Mouse (Mus musculus): Measurements from ENCODE around the gene Xxylt1.

Gene Xxylt1

GRCm38 (mm10) chr16:30992568-30992967 is 88.7 kb downstream of the Xxylt1 start:
- DNase-seq (ENCODE audit: low spot score in 2 of 2) = no peak

GRCm38 (mm10) chr16:30990661-30991060 is 90.6 kb downstream of the Xxylt1 start:
- DNase-seq (ENCODE audit: low spot score in 2 of 2) = no peak

GRCm38 (mm10) chr16:30988225-30988624 is 93.0 kb downstream of the Xxylt1 start:
- no peak for DNase-seq (ENCODE audit: low spot score in 2 of 2)

GRCm38 (mm10) chr16:30987684-30988083 is 93.5 kb downstream of the Xxylt1 start:
- DNase-seq (ENCODE audit: low spot score in 2 of 2) = no peak

- DNase-seq (ENCODE audit: low spot score in 2 of 2) = no peak
Measured at GRCm38 (mm10) chr16:30984826-30985545, 96.2 kb downstream of the Xxylt1 start.

- peak in 1 of 2 experiments; percentile 45 for DNase-seq (ENCODE audit: low spot score in 2 of 2)
Measured at GRCm38 (mm10) chr16:30984101-30984500, 97.1 kb downstream of the Xxylt1 start.

- peak; percentile 62 to 77 for DNase-seq (ENCODE audit: low spot score in 2 of 2)
Measured at GRCm38 (mm10) chr16:30983699-30984098, 97.5 kb downstream of the Xxylt1 start.

- DNase-seq (ENCODE audit: low spot score in 2 of 2) = no peak
Measured at GRCm38 (mm10) chr16:30983281-30983680, 98.0 kb downstream of the Xxylt1 start.

- peak in 1 of 2 experiments; percentile 41 for DNase-seq (ENCODE audit: low spot score in 2 of 2)
Measured at GRCm38 (mm10) chr16:30981345-30981744, 99.9 kb downstream of the Xxylt1 start.

- DNase-seq (ENCODE audit: low spot score in 2 of 2) = no peak
Measured at GRCm38 (mm10) chr16:30979905-30980304, 101.3 kb downstream of the Xxylt1 start.

GRCm38 (mm10) chr16:30977728-30978127 is 103.5 kb downstream of the Xxylt1 start:
- no peak for DNase-seq (ENCODE audit: low spot score in 2 of 2)

GRCm38 (mm10) chr16:30977186-30977585 is 104.0 kb downstream of the Xxylt1 start:
- DNase-seq (ENCODE audit: low spot score in 2 of 2) = peak; percentile 90 to 96

- no peak for DNase-seq (ENCODE audit: low spot score in 2 of 2)
Measured at GRCm38 (mm10) chr16:30974549-30974948, 106.7 kb downstream of the Xxylt1 start.

GRCm38 (mm10) chr16:30973416-30973815 is 107.8 kb downstream of the Xxylt1 start:
- no peak for DNase-seq (ENCODE audit: low spot score in 2 of 2)

GRCm38 (mm10) chr16:30971950-30972541 is 109.2 kb downstream of the Xxylt1 start:
- peak; percentile 24 to 38 for DNase-seq (ENCODE audit: low spot score in 2 of 2)

- DNase-seq (ENCODE audit: low spot score in 2 of 2) = peak; percentile 29 to 52
Measured at GRCm38 (mm10) chr16:30969266-30970064, 111.8 kb downstream of the Xxylt1 start.

GRCm38 (mm10) chr16:30968402-30969151 is 112.7 kb downstream of the Xxylt1 start:
- DNase-seq (ENCODE audit: low spot score in 2 of 2) = no peak

- DNase-seq (ENCODE audit: low spot score in 2 of 2) = no peak
Measured at GRCm38 (mm10) chr16:30966684-30967083, 114.5 kb downstream of the Xxylt1 start.

GRCm38 (mm10) chr16:30964891-30965290 is 116.3 kb downstream of the Xxylt1 start:
- no peak for DNase-seq (ENCODE audit: low spot score in 2 of 2)

- no peak for DNase-seq (ENCODE audit: low spot score in 2 of 2)
Measured at GRCm38 (mm10) chr16:30964411-30964810, 116.8 kb downstream of the Xxylt1 start.

GRCm38 (mm10) chr16:30962515-30962914 is 118.7 kb downstream of the Xxylt1 start:
- no peak for DNase-seq (ENCODE audit: low spot score in 2 of 2)

- no peak for DNase-seq (ENCODE audit: low spot score in 2 of 2)
Measured at GRCm38 (mm10) chr16:30961176-30961575, 120.1 kb downstream of the Xxylt1 start.

Data from frontal cortex, postnatal 36 days (tissue).